Mouse (Mus musculus): Measurements from ENCODE around the gene Ccdc24. TPM values are rescaled to one million over a fixed set of nuclear protein-coding genes. Genes with fewer than 3 reads are reported as not detected.
A peak's percentile ranks its signal among the peaks of the same experiment; 100 is the strongest.

The Ccdc24 gene
- polyA plus RNA-seq, 1 experiment = 0.92 TPM

DNA sequence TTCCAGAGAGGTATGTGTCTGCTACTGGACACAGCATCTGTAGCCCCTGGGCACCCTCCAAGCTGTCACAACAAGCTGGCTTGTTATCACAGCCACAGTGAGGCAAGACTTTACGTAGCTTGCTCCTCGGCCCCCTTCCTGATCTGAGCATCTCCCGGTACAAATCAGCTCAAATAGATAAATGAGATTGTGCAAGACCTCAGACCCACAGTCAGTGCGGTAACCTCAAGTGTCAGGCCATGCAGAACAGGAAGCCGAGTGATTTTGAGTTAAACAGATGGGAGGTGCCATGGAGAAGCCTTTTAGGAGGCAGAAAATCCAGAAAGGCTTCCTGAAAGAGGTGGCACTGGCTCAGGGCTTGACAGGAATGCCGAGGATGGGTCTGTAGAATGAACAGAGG, 5.4 kb downstream of the Ccdc24 start:
- 43% methylated on average over 6 of the region's 6 CpGs for WGBS
- no peak overlapping the region for H3K27ac ChIP-seq (ENCODE audit: insufficient read depth, low read length)
- no peak for TF ChIP-seq CTCF (IDR thresholded peaks at IDR 0.05; ENCODE audit: extremely low read depth, insufficient read depth, insufficient read length, insufficient replicate concordance)
- no peak for TF ChIP-seq POLR2A (IDR thresholded peaks at IDR 0.05; ENCODE audit: low read depth, low read length)
- H3K4me3 ChIP-seq (ENCODE audit: extremely low read depth, insufficient read depth, insufficient read length) = no peak overlapping the region
- no peaks in the 10 kb centered on the region for H3K4me1 ChIP-seq (ENCODE audit: control insufficient read depth, insufficient read depth, insufficient read length)
- no peaks in the 10 kb centered on the region for H3K36me3 ChIP-seq (ENCODE audit: control insufficient read depth, insufficient read depth, low read length)
- H3K27me3 ChIP-seq (ENCODE audit: control insufficient read depth, insufficient read depth, low read length) = no peaks in the 10 kb centered on the region
- no peak for DNase-seq (ENCODE audit: low read depth in 1 of 2, low spot score in 2 of 2)

DNA sequence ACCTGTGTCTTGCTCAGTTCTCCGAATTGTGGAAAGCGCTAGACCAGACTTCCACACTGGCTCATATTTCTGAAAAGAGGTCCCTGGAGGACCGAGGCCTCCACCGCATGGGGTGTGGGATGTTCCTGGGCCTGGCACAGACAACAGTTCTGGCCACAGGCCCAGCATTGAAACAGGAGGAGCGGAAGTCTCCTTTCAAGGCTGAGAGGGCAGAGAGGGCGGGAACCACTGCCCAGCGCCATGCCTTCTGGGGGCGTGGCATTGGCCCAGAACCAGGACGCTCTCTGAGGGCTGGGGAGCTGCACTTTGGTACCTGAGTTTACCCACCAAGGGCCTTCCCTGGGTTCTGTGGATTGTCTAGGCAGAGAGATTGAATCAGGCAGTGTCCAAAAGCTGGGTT, 6.3 kb downstream of the Ccdc24 start:
- DNase-seq (ENCODE audit: low read depth in 1 of 2, low spot score in 2 of 2) = peak in 1 of 2 experiments; percentile 32
- TF ChIP-seq POLR2A (IDR thresholded peaks at IDR 0.05; ENCODE audit: low read depth, low read length) (no peak), CTCF (IDR thresholded peaks at IDR 0.05; ENCODE audit: extremely low read depth, insufficient read depth, insufficient read length, insufficient replicate concordance) (no peak)
- WGBS = 50% methylated on average over 9 of the region's 9 CpGs
- Histone ChIP-seq H3K27ac (ENCODE audit: insufficient read depth, low read length) (no peak overlapping the region), H3K36me3 (ENCODE audit: control insufficient read depth, insufficient read depth, low read length) (no peaks in the 10 kb centered on the region), H3K4me1 (ENCODE audit: control insufficient read depth, insufficient read depth, insufficient read length) (no peaks in the 10 kb centered on the region), H3K4me3 (ENCODE audit: extremely low read depth, insufficient read depth, insufficient read length) (no peak overlapping the region), H3K27me3 (ENCODE audit: control insufficient read depth, insufficient read depth, low read length) (no peaks in the 10 kb centered on the region)

GRCm38 (mm10) chr4:117862823-117863222, 9.5 kb downstream of the Ccdc24 start:
- no peak overlapping the region for H3K4me3 ChIP-seq (ENCODE audit: extremely low read depth, insufficient read depth, insufficient read length)
- no peaks in the 10 kb centered on the region for H3K27me3 ChIP-seq (ENCODE audit: control insufficient read depth, insufficient read depth, low read length)
- no peaks in the 10 kb centered on the region for H3K4me1 ChIP-seq (ENCODE audit: control insufficient read depth, insufficient read depth, insufficient read length)
- TF ChIP-seq POLR2A (IDR thresholded peaks at IDR 0.05; ENCODE audit: low read depth, low read length) = no peak
- TF ChIP-seq CTCF (IDR thresholded peaks at IDR 0.05; ENCODE audit: extremely low read depth, insufficient read depth, insufficient read length, insufficient replicate concordance) = no peak
- 75% methylated on average over 4 of the region's 4 CpGs for WGBS
- DNase-seq (ENCODE audit: low read depth in 1 of 2, low spot score in 2 of 2) = no peak
- no peak overlapping the region for H3K27ac ChIP-seq (ENCODE audit: insufficient read depth, low read length)
- no peaks in the 10 kb centered on the region for H3K36me3 ChIP-seq (ENCODE audit: control insufficient read depth, insufficient read depth, low read length)

DNA sequence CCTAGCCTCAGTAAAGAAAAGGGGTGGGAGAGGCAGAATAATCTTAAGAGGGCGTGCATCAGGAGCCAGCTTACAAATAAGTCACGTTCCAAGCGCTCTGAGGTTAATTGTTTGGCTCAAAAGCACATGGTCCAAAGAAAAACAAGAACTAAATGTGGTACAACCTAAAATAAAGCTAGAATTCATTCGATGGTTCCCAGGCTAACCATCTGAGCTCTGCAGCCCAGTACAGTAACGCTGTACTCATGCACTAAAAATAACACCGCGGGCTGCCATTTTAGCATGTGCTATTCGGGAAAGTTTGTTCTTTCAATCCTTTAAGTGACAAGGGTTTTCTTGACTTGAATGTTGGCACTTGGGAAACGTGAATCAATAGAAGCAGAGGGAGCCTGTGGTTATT, 11.8 kb downstream of the Ccdc24 start:
- Histone ChIP-seq H3K27me3 (ENCODE audit: control insufficient read depth, insufficient read depth, low read length) (no peaks in the 10 kb centered on the region), H3K4me1 (ENCODE audit: control insufficient read depth, insufficient read depth, insufficient read length) (no peaks in the 10 kb centered on the region), H3K4me3 (ENCODE audit: extremely low read depth, insufficient read depth, insufficient read length) (no peak overlapping the region), H3K36me3 (ENCODE audit: control insufficient read depth, insufficient read depth, low read length) (no peaks in the 10 kb centered on the region), H3K27ac (ENCODE audit: insufficient read depth, low read length) (no peak overlapping the region)
- DNase-seq (ENCODE audit: low read depth in 1 of 2, low spot score in 2 of 2) = no peak
- TF ChIP-seq POLR2A (IDR thresholded peaks at IDR 0.05; ENCODE audit: low read depth, low read length) (no peak), CTCF (IDR thresholded peaks at IDR 0.05; ENCODE audit: extremely low read depth, insufficient read depth, insufficient read length, insufficient replicate concordance) (no peak)
- WGBS = 88% methylated on average over 9 of the region's 9 CpGs

- WGBS = 76% methylated on average over 3 of the region's 3 CpGs
- H3K36me3 ChIP-seq (ENCODE audit: control insufficient read depth, insufficient read depth, low read length) = no peaks in the 10 kb centered on the region
- H3K4me3 ChIP-seq (ENCODE audit: extremely low read depth, insufficient read depth, insufficient read length) = no peak overlapping the region
- no peaks in the 10 kb centered on the region for H3K27me3 ChIP-seq (ENCODE audit: control insufficient read depth, insufficient read depth, low read length)
- H3K4me1 ChIP-seq (ENCODE audit: control insufficient read depth, insufficient read depth, insufficient read length) = no peaks in the 10 kb centered on the region
- no peak for TF ChIP-seq POLR2A (IDR thresholded peaks at IDR 0.05; ENCODE audit: low read depth, low read length)
- TF ChIP-seq CTCF (IDR thresholded peaks at IDR 0.05; ENCODE audit: extremely low read depth, insufficient read depth, insufficient read length, insufficient replicate concordance) = peak; percentile 49; the same call in 1 of the 2 replicates
- peak in 1 of 2 experiments; percentile 41 for DNase-seq (ENCODE audit: low read depth in 1 of 2, low spot score in 2 of 2)
- no peak overlapping the region for H3K27ac ChIP-seq (ENCODE audit: insufficient read depth, low read length)
Observed at GRCm38 (mm10) chr4:117858794-117859193, 13.6 kb downstream of the Ccdc24 start.

DNA sequence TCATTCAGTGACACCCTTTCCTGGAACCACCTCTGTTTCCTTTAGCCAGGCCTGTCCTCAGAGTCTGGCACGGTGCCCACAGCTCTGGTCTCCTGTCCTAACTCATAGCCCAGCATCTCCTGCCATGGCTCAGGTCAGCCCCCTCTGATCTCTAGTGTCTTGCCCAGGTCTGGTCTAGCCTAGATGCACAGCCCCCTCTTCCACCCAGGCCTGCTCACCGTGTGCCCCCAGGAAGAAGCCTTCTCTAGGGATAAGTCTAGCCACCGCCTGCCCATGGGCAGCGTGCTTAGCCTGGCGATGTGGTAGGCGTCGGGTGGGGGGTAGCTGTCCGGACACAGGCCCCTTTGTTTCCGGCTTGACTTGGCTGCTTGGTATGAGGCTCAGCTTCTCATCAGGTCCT, 17.2 kb downstream of the Ccdc24 start:
- 93% methylated on average over 9 of the region's 9 CpGs for WGBS
- DNase-seq (ENCODE audit: low read depth in 1 of 2, low spot score in 2 of 2) = no peak
- TF ChIP-seq POLR2A (IDR thresholded peaks at IDR 0.05; ENCODE audit: low read depth, low read length) (no peak), CTCF (IDR thresholded peaks at IDR 0.05; ENCODE audit: extremely low read depth, insufficient read depth, insufficient read length, insufficient replicate concordance) (no peak)
- Histone ChIP-seq H3K27me3 (ENCODE audit: control insufficient read depth, insufficient read depth, low read length) (no peaks in the 10 kb centered on the region), H3K4me1 (ENCODE audit: control insufficient read depth, insufficient read depth, insufficient read length) (no peaks in the 10 kb centered on the region), H3K4me3 (ENCODE audit: extremely low read depth, insufficient read depth, insufficient read length) (no peak overlapping the region), H3K27ac (ENCODE audit: insufficient read depth, low read length) (no peak overlapping the region), H3K36me3 (ENCODE audit: control insufficient read depth, insufficient read depth, low read length) (no peaks in the 10 kb centered on the region)

- TF ChIP-seq POLR2A (IDR thresholded peaks at IDR 0.05; ENCODE audit: low read depth, low read length) (no peak), CTCF (IDR thresholded peaks at IDR 0.05; ENCODE audit: extremely low read depth, insufficient read depth, insufficient read length, insufficient replicate concordance) (no peak)
- no peaks in the 10 kb centered on the region for H3K4me1 ChIP-seq (ENCODE audit: control insufficient read depth, insufficient read depth, insufficient read length)
- no peak for DNase-seq (ENCODE audit: low read depth in 1 of 2, low spot score in 2 of 2)
- WGBS = 91% methylated on average over 10 of the region's 10 CpGs
- H3K4me3 ChIP-seq (ENCODE audit: extremely low read depth, insufficient read depth, insufficient read length) = no peak overlapping the region
- H3K27me3 ChIP-seq (ENCODE audit: control insufficient read depth, insufficient read depth, low read length) = no peaks in the 10 kb centered on the region
- no peaks in the 10 kb centered on the region for H3K36me3 ChIP-seq (ENCODE audit: control insufficient read depth, insufficient read depth, low read length)
- no peak overlapping the region for H3K27ac ChIP-seq (ENCODE audit: insufficient read depth, low read length)
Observed at GRCm38 (mm10) chr4:117852152-117852868, 20.0 kb downstream of the Ccdc24 start.

All from spleen, adult 2 months (tissue).